Mouse (Mus musculus): ENCODE measurements at regions not wholly inside any gene's neighbourhood (a gene's known extent, or its start where the extent isn't known, plus 50 kb on each side); places are given as distances from the start of the nearest gene placed in this dataset.

GRCm38 (mm10) chr10:14303476-14303875 lies 242.0 kb downstream of the Adgrg6 start:
- TF ChIP-seq POLR2A (IDR thresholded peaks at IDR 0.05; ENCODE audit: insufficient read depth, low read depth, low read length) (no peak), CTCF (IDR thresholded peaks at IDR 0.05; ENCODE audit: insufficient read depth, low read depth, low read length) (no peak)

All from olfactory bulb, adult 2 months (tissue).